Mouse (Mus musculus) layer of hippocampus, postnatal 36 days (tissue): Measurements from ENCODE around the gene Tdrkh. TPM values are rescaled to one million over a fixed set of nuclear protein-coding genes. Genes with fewer than 3 reads are reported as not detected.

Experiments used
- total RNA-seq, 2 experiments: library from RNA; stranded (reverse); gene quantifications; 2 replicates each; pipeline ENCODE4 v1.2.3; 2021

Tdrkh gene
- total RNA-seq, 2 experiments from 2014 or later, result 39.1 to 43.4 TPM

Other genes starting within 250 kb of the Tdrkh start
- not detected for gene Gm10696, start 235.1 kb upstream of the Tdrkh start, total RNA-seq
- gene Gm5286, start 216.6 kb upstream of the Tdrkh start, total RNA-seq, result not detected
- gene Gm4778, start 149.2 kb upstream of the Tdrkh start, total RNA-seq, result not detected
- gene Them4, start 103.2 kb upstream of the Tdrkh start, total RNA-seq, result 10 to 100 TPM; 27.6 to 30.7 TPM
- not detected for gene Them5, start 71.2 kb upstream of the Tdrkh start, total RNA-seq
- gene C2cd4d, start 50.8 kb upstream of the Tdrkh start, total RNA-seq, result not detected
- under 1 TPM; 0.57 to 0.86 TPM for gene Rorc, start 40.5 kb upstream of the Tdrkh start, total RNA-seq
- gene Lingo4, start 14.8 kb upstream of the Tdrkh start, total RNA-seq, result 1 to 10 TPM in 1 of 2 experiments, under 1 TPM in 1; 0.78 to 1.2 TPM
- 10 to 100 TPM; 44.7 to 45.3 TPM for gene Mrpl9, start 30.0 kb downstream of the Tdrkh start, total RNA-seq
- gene Oaz3, start 30.6 kb downstream of the Tdrkh start, total RNA-seq, result not detected
- 100 to 1,000 TPM; 156 to 195 TPM for gene Celf3, start 65.0 kb downstream of the Tdrkh start, total RNA-seq
- gene Riiad1, start 67.1 kb downstream of the Tdrkh start, total RNA-seq, result 1 to 10 TPM; 5.7 to 6.3 TPM
- gene Snx27, start 169.4 kb downstream of the Tdrkh start, total RNA-seq, result 100 to 1,000 TPM; 113 to 119 TPM
- gene Gm10972, start 229.8 kb downstream of the Tdrkh start, total RNA-seq, result not detected
- gene Tuft1, start 245.6 kb downstream of the Tdrkh start, total RNA-seq, result 1 to 10 TPM; 2.7 to 2.9 TPM